In genomic region chr13:34248107-34248506, GRCm38 (mm10) we compare ENCODE assay signal across 14 mouse cellular contexts.
DNase-seq lines count a peak whose midpoint lies in the region; ATAC-seq and TF ChIP-seq lines count a peak whose summit lies in the region.
"Had no signal": no experiment of that assay in that cellular context is flagged by ENCODE, and none has a peak within 500 bp of the region (broad histone marks: within the 10 kb centered on the region; RNA-seq: fewer than 3 reads in every experiment).

No protein-coding gene starts in this region.

- H3K36me3 ChIP-seq in embryonic facial prominence, embryonic 15.5 days = no peaks in the 10 kb centered on the region
- H3K36me3 ChIP-seq in hindbrain, postnatal 0 days (ENCODE audit: insufficient read depth, low read length) = no peaks in the 10 kb centered on the region
- H3K36me3 ChIP-seq in neural tube, embryonic 12.5 days = no peaks in the 10 kb centered on the region

- no peaks in the 10 kb centered on the region for H3K27me3 ChIP-seq in embryonic facial prominence, embryonic 15.5 days
- no peaks in the 10 kb centered on the region for H3K27me3 ChIP-seq in hindbrain, postnatal 0 days (ENCODE audit: insufficient read depth, low read length)
- no peaks in the 10 kb centered on the region for H3K27me3 ChIP-seq in neural tube, embryonic 12.5 days (replicated peaks)

- H3K9me3 ChIP-seq in embryonic facial prominence, embryonic 15.5 days (replicated peaks) = no peaks in the 10 kb centered on the region
- H3K9me3 ChIP-seq in hindbrain, postnatal 0 days (ENCODE audit: low read length) = no peaks in the 10 kb centered on the region
- no peaks in the 10 kb centered on the region for H3K9me3 ChIP-seq in neural tube, embryonic 12.5 days

- TF ChIP-seq CTCF in layer of hippocampus, adult 2 months (conservative IDR thresholded peaks at IDR 0.05) = no peak
- TF ChIP-seq CTCF in hindbrain, postnatal 0 days (IDR thresholded peaks at IDR 0.05; ENCODE audit: low read depth) = no peak

- intact Hi-C loops in left cerebral cortex, postnatal 14 days (cut with DNase I) = no loop called here
- intact Hi-C loops in heart, postnatal 10 days (cut with DNase I) = no loop called here

- peak overlapping the region; percentile 82 for H3K27ac ChIP-seq in layer of hippocampus, adult 2 months
- peak overlapping the region; percentile 5 for H3K27ac ChIP-seq in embryonic facial prominence, embryonic 15.5 days (replicated peaks)
- H3K27ac ChIP-seq in hindbrain, postnatal 0 days = peak overlapping the region; percentile 85
- peak overlapping the region; percentile 15; the same call in 1 of the 2 replicates for H3K27ac ChIP-seq in neural tube, embryonic 12.5 days

- WGBS in embryonic facial prominence, embryonic 15.5 days = 28% methylated on average over 6 of the region's 6 CpGs
- 18% methylated on average over 6 of the region's 6 CpGs for WGBS in hindbrain, postnatal 0 days
- WGBS in neural tube, embryonic 12.5 days = 7% methylated on average over 6 of the region's 6 CpGs

- no peak overlapping the region for H3K4me3 ChIP-seq in layer of hippocampus, adult 2 months
- no peak overlapping the region for H3K4me3 ChIP-seq in embryonic facial prominence, embryonic 15.5 days (replicated peaks)
- H3K4me3 ChIP-seq in hindbrain, postnatal 0 days (ENCODE audit: low read length) = no peak overlapping the region
- H3K4me3 ChIP-seq in neural tube, embryonic 12.5 days = no peak overlapping the region

- no peak for ATAC-seq in embryonic facial prominence, embryonic 15.5 days (ENCODE audit: insufficient number of reproducible peaks, low FRiP score, low TSS enrichment, low read depth)
- ATAC-seq in hindbrain, postnatal 0 days = no peak
- ATAC-seq in neural tube, embryonic 12.5 days (ENCODE audit: low FRiP score, low read depth) = no peak
- no peak for ATAC-seq in monocyte, adult 5-6 weeks (replicated peaks; ENCODE audit: insufficient number of reproducible peaks, low FRiP score, low TSS enrichment, poor library complexity, severe bottlenecking)
- ATAC-seq: inflammation-experienced regulatory T-cells, adult 6 months had no signal

- H3K4me2 ChIP-seq in embryonic facial prominence, embryonic 15.5 days (replicated peaks) = no peak overlapping the region
- H3K4me2 ChIP-seq in hindbrain, postnatal 0 days (ENCODE audit: low read depth, low read length) = no peak overlapping the region
- H3K4me2 ChIP-seq in neural tube, embryonic 12.5 days (replicated peaks) = peak overlapping the region; percentile 30; the same call in 1 of the 2 replicates

- H3K4me1 ChIP-seq in embryonic facial prominence, embryonic 15.5 days = peaks cover 16% of the 10 kb centered on the region
- H3K4me1 ChIP-seq in hindbrain, postnatal 0 days (ENCODE audit: insufficient read depth, low read length) = peaks cover 18% of the 10 kb centered on the region
- H3K4me1 ChIP-seq in neural tube, embryonic 12.5 days = peaks cover 51% of the 10 kb centered on the region

- H3K9ac ChIP-seq in embryonic facial prominence, embryonic 15.5 days = no peak overlapping the region
- H3K9ac ChIP-seq in hindbrain, postnatal 0 days (replicated peaks; ENCODE audit: low read length) = no peak overlapping the region
- no peak overlapping the region for H3K9ac ChIP-seq in neural tube, embryonic 12.5 days

- DNase-seq in layer of hippocampus, adult 2 months (ENCODE audit: low spot score in 2 of 2) = no peak
- DNase-seq in layer of hippocampus, adult 18-20 months (ENCODE audit: low spot score in 2 of 2) = no peak
- DNase-seq in hindbrain, postnatal 0 days (ENCODE audit: low spot score) = no peak
- no peak for DNase-seq in left cerebral cortex, postnatal 14 days (ENCODE audit: low spot score in 2 of 2)
- DNase-seq in heart, postnatal 10 days = no peak
- DNase-seq: adrenal gland, postnatal 10 days; B cell, adult 2 months; cerebellum, adult 11-12 months; liver; lung, postnatal 4 days had no signal

Comparison
In these comparisons a context has a peak if more than half of its experiments do, and no peak if none do; other contexts are left out.
1. H3K27ac ChIP-seq: peak in every context shown above with its lines; median percentile 85 in hindbrain, postnatal 0 days; 82 in layer of hippocampus, adult 2 months; 15 in neural tube, embryonic 12.5 days; 5 in embryonic facial prominence, embryonic 15.5 days.